Mouse (Mus musculus): Measurements from ENCODE around the gene Ppp3r2. TPM values are rescaled to one million over a fixed set of nuclear protein-coding genes. Genes with fewer than 3 reads are reported as not detected.

The Ppp3r2 gene
- not detected for polyA plus RNA-seq (2014; fragmentation: Illumina TruSeq; extraction: RNeasy Lipid Tissue Mini Kit (QIAGEN cat#74804); ENCODE audit: low read depth, low replicate concordance)

GRCm38 (mm10) chr4:49681812-49682211 lies at the start of gene Ppp3r2:
Ppp3r2 (minus strand) TSS chr4:49682024.

GRCm38 (mm10) chr4:49631319-49632138 lies 50.3 kb downstream of the Ppp3r2 start, which contains the start of gene Rnf20:
Rnf20 (plus strand) TSS chr4:49632006.

Other genes with a start within 250 kb of the Ppp3r2 start
- not detected for gene Acnat1, start 208.1 kb downstream of the Ppp3r2 start, polyA plus RNA-seq (2014; fragmentation: Illumina TruSeq; extraction: RNeasy Lipid Tissue Mini Kit (QIAGEN cat#74804); ENCODE audit: low read depth, low replicate concordance)
- gene Baat, start 175.5 kb downstream of the Ppp3r2 start, polyA plus RNA-seq (2014; fragmentation: Illumina TruSeq; extraction: RNeasy Lipid Tissue Mini Kit (QIAGEN cat#74804); ENCODE audit: low read depth, low replicate concordance): not detected
- 63.7 TPM for gene Mrpl50, start 160.9 kb downstream of the Ppp3r2 start, polyA plus RNA-seq (2014; fragmentation: Illumina TruSeq; extraction: RNeasy Lipid Tissue Mini Kit (QIAGEN cat#74804); ENCODE audit: low read depth, low replicate concordance)
- gene Zfp189, start 160.8 kb downstream of the Ppp3r2 start, polyA plus RNA-seq (2014; fragmentation: Illumina TruSeq; extraction: RNeasy Lipid Tissue Mini Kit (QIAGEN cat#74804); ENCODE audit: low read depth, low replicate concordance): 5.1 TPM
- 9.4 TPM for gene Aldob, start 132.5 kb downstream of the Ppp3r2 start, polyA plus RNA-seq (2014; fragmentation: Illumina TruSeq; extraction: RNeasy Lipid Tissue Mini Kit (QIAGEN cat#74804); ENCODE audit: low read depth, low replicate concordance)
- gene Tmem246, start 84.1 kb downstream of the Ppp3r2 start, polyA plus RNA-seq (2014; fragmentation: Illumina TruSeq; extraction: RNeasy Lipid Tissue Mini Kit (QIAGEN cat#74804); ENCODE audit: low read depth, low replicate concordance): 45.3 TPM
- 32.0 TPM for gene Rnf20, start 50.0 kb downstream of the Ppp3r2 start, polyA plus RNA-seq (2014; fragmentation: Illumina TruSeq; extraction: RNeasy Lipid Tissue Mini Kit (QIAGEN cat#74804); ENCODE audit: low read depth, low replicate concordance)
- gene Grin3a, start 163.7 kb upstream of the Ppp3r2 start, polyA plus RNA-seq (2014; fragmentation: Illumina TruSeq; extraction: RNeasy Lipid Tissue Mini Kit (QIAGEN cat#74804); ENCODE audit: low read depth, low replicate concordance): 0.08 TPM